Mouse (Mus musculus) gastrocnemius, postnatal 36 days (tissue): Measurements from ENCODE around the gene Tro. TPM values are rescaled to one million over a fixed set of nuclear protein-coding genes. Genes with fewer than 3 reads are reported as not detected.

ENCODE experiments used
- DNase-seq, 2 experiments: peaks; one replicate each; pipeline ENCODE4 v3.0.0; 2022
- intact Hi-C: fragments of 180-260 bp; cut with DNase I; formaldehyde crosslinking; loops from one replicate; pipeline ENCODE4 v1.15.1; 2025
- long read RNA-seq, 2 experiments: library from polyadenylated mRNA; stranded (forward); transcript quantifications; one replicate each; pipeline ENCODE4 v2.0.0; 2021
- total RNA-seq, 2 experiments: library from RNA; stranded (reverse); gene quantifications; 2 replicates each; pipeline ENCODE4 v1.2.3; 2021

Tro gene
- under 1 TPM; 0.08 to 0.32 TPM for total RNA-seq
- long read RNA-seq, experiment 1: 0 reads
- long read RNA-seq, experiment 2: 0 reads

GRCm38 (mm10) chrX:150656908-150657796 is at the start of gene Tro:
Tro (minus strand) TSS chrX:150657583.
- intact Hi-C loops: no loop called here
- DNase-seq: no peak

DNA sequence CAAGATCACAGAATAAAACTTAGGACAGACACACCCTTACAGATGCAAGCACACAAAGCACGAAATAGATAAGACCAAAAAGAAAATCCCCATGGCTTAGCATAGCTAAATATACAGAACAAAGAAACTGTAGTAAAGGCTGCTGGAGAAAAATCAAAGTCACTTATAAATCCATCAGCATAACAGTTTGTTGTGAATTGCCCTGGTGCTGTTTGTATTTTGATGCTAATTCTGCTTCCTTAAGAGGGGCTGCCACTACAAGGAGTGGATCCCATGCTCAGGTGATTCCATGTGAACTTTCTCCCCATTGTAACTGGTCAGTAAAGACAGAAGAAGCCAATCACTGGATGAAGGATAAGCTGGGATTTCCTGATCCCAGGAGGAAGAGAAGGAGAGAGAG is 20.1 kb upstream of the Tro start:
- no peak for DNase-seq
- intact Hi-C loops: no loop called here

DNA sequence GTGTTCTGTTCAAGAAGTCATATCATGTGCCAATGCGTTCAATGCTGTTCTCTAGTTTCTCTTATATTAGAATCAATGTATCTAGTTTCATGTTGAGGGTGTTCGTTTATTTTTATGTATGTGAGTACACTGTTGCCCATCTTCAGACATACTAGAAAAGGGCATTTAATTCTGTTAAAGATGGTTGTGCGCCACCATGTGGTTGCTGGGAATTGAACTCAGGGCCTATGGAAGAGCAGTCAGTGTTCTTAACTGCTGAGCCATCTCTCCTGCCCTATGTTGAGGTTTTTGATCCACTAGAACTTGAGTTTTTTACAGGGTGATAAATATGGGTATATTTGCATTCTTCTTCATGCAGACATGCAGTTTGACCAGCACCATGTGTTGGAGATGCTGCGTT is 5.4 kb upstream of the Tro start:
- intact Hi-C loops: loop anchor here (10.0 kb wide), 1 partner anchor 148 kb away; no protein-coding TSS in a partner anchor

GRCm38 (mm10) chrX:150657797-150658118 is 375 bp upstream of the Tro start:
- intact Hi-C loops: no loop called here
- no peak for DNase-seq

More for the DNA sequence above, 5.4 kb upstream of the Tro start:
- no peak for DNase-seq

- intact Hi-C loops: no loop called here
- DNase-seq: no peak
Measured at GRCm38 (mm10) chrX:150656122-150656907, 1.1 kb downstream of the Tro start.

DNA sequence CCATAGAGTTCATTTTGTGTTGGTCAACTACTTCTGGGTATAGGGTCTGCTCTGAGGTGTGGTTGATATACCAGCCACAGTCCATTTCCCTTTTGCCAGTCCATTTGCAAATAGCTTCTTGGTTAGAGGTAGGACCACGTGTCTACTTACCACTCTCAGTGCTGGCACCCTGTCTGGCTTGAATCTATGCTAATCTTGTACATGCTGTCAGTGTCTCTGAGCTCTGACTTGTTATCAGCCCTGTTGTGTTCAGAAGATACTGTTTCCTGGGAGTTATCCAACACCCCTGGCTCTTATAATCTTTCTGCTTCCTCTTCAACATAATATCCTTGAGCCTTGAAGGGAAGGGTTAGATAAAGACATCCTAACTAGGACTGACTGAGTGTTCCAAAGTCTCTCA is 21.0 kb downstream of the Tro start:
- intact Hi-C loops: no loop called here
- DNase-seq: no peak

DNA sequence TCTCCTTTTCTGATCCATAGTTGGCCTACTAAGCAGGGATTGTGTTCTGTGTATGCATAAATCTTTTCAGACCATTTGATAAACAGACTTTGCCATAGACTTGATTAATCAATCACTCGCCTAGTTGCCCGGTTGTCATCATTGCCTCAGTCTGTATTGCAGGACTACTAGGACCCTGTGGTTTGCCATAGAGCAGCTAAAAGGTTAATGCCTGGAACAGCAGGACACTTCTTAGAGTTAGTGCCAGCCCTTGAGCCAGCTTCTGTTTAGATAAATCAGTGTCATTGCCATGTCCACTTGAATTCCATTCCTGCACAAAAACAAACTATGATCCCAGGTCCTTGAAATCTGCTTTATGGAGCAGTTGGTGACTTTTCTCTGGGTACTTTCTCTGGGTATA is 58.5 kb downstream of the Tro start:
- intact Hi-C loops: no loop called here
- no peak for DNase-seq

Other genes with a start within 250 kb of the Tro start
- gene Tmem29, start 198.4 kb downstream of the Tro start, total RNA-seq: 1 to 10 TPM; 3.2 to 4.6 TPM
- gene Alas2, start 110.2 kb downstream of the Tro start, total RNA-seq: 1 to 10 TPM; 3.5 to 5.1 TPM
- 10 to 100 TPM; 50.8 to 56.7 TPM for gene Pfkfb1, start 69.4 kb downstream of the Tro start, total RNA-seq
- gene Apex2, start 67.7 kb downstream of the Tro start, total RNA-seq: 1 to 10 TPM; 7.6 to 9.2 TPM
- gene Maged2, start 156.8 kb upstream of the Tro start, total RNA-seq: 10 to 100 TPM; 18.4 to 20.9 TPM